Mouse (Mus musculus) CH12.LX (cell line): ENCODE results near the gene Meis2.

Experiments
- CHD1 ChIP-seq: IDR thresholded peaks from 2 replicates; pipeline ENCODE4 v1.6.1; 2012; ENCODE audit warnings: low read depth, low read length, improper control_type of control experiment, inconsistent platforms
- CTCF ChIP-seq, 2 experiments: IDR thresholded peaks in 1 of 2; conservative IDR thresholded peaks in 1 of 2; 2 replicates each; pipeline ENCODE4 v1.5.1; 2011 to 2012; ENCODE audit warnings: low read depth in 2 of 2, low read length in 2 of 2, improper control_type of control experiment in 1 of 2, inconsistent platforms in 1 of 2, mild to moderate bottlenecking in 1 of 2, moderate library complexity in 1 of 2
- EP300 ChIP-seq: IDR thresholded peaks from 2 replicates; pipeline ENCODE4 v1.6.1; 2011; ENCODE audit warnings: low read length, improper control_type of control experiment
- MAFK ChIP-seq: IDR thresholded peaks from 2 replicates; pipeline ENCODE4 v1.6.1; 2011; ENCODE audit warnings: low read length, improper control_type of control experiment; ENCODE audit not compliant: insufficient replicate concordance
- MXI1 ChIP-seq: IDR thresholded peaks from 2 replicates; pipeline ENCODE4 v1.6.1; 2011; ENCODE audit warnings: mild to moderate bottlenecking, low read depth, low read length, improper control_type of control experiment
- POLR2A ChIP-seq: IDR thresholded peaks from 2 replicates; pipeline ENCODE4 v1.6.1; 2011; ENCODE audit warnings: low read depth, mild to moderate bottlenecking, improper control_type of control experiment, low read length
- RCOR1 ChIP-seq: conservative IDR thresholded peaks from 2 replicates; pipeline ENCODE4 v1.6.1; 2012; ENCODE audit warnings: low read depth, mild to moderate bottlenecking, inconsistent platforms, low read length, improper control_type of control experiment
- SIN3A ChIP-seq: IDR thresholded peaks from 2 replicates; pipeline ENCODE4 v1.6.1; 2012; ENCODE audit warnings: low read length, improper control_type of control experiment, inconsistent platforms
- TBP ChIP-seq: conservative IDR thresholded peaks from 2 replicates; pipeline ENCODE4 v1.6.1; 2011; ENCODE audit warnings: low read depth, low read length, improper control_type of control experiment
- USF1 ChIP-seq: IDR thresholded peaks from 2 replicates; pipeline ENCODE4 v1.6.1; 2014; ENCODE audit warnings: low read depth, mild to moderate bottlenecking, inconsistent platforms, low read length, improper control_type of control experiment
- ZKSCAN1 ChIP-seq: IDR thresholded peaks from 2 replicates; pipeline ENCODE4 v1.6.1; 2012; ENCODE audit warnings: low read depth, inconsistent platforms, low read length, improper control_type of control experiment, borderline replicate concordance

DNA sequence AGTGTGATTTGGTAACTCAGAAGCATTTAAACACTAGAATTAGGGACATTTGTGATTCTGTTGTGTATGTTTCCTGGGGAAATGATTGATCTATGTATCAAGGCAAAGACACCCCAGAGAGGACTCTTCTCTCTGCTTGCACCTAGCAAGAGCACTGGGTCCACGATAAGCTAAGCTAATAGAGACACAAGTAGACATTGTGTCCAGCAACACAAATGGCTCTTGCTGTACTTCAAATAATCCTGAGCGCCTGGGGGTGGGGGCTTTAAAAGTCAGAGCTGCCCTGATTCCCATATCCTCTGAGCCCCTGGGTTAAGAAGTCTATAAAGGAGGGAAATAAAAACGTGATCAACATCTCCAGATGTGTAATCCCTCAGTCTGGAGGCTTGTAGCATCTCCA lies 6.6 kb downstream of the Meis2 start:
- TF ChIP-seq CHD1: no peak
- no peak for TF ChIP-seq EP300
- no peak for TF ChIP-seq USF1
- no peak for TF ChIP-seq CTCF (conservative IDR thresholded peaks at IDR 0.05 in 1 of 2, IDR thresholded peaks at IDR 0.05 in 1 of 2; ENCODE audit: low read depth in 2 of 2, low read length in 2 of 2)
- TF ChIP-seq POLR2A: no peak
- no peak for TF ChIP-seq ZKSCAN1
- TF ChIP-seq MAFK: no peak
- no peak for TF ChIP-seq TBP
- no peak for TF ChIP-seq SIN3A
- TF ChIP-seq MXI1: no peak
- TF ChIP-seq RCOR1: no peak
